Mouse (Mus musculus) myocyte (in vitro differentiated cells): ENCODE results near the gene Rpl13a.
A peak's percentile ranks its signal among the peaks of the same experiment; 100 is the strongest.

Source experiments
- MAX ChIP-seq: IDR thresholded peaks from one replicate; pipeline ENCODE4 v1.6.1; 2011; ENCODE audit warnings: low read depth, mild to moderate bottlenecking, control low read depth
- MYOD1 ChIP-seq, 3 experiments: IDR thresholded peaks; one replicate each; pipeline ENCODE4 v1.6.1; 2011; ENCODE audit warnings: control low read depth in 2 of 3, low read depth in 2 of 3, mild to moderate bottlenecking in 2 of 3, moderate library complexity in 1 of 3; ENCODE audit not compliant: insufficient read length in 2 of 3, control insufficient read depth in 1 of 3
- POLR2A ChIP-seq: IDR thresholded peaks from one replicate; pipeline ENCODE4 v1.6.1; 2011; ENCODE audit warnings: low read depth, mild to moderate bottlenecking, control low read depth, moderate library complexity; ENCODE audit not compliant: insufficient read length
- USF1 ChIP-seq: IDR thresholded peaks from one replicate; pipeline ENCODE4 v1.6.1; 2011; ENCODE audit warnings: low read depth, mild to moderate bottlenecking, control low read depth, moderate library complexity

DNA sequence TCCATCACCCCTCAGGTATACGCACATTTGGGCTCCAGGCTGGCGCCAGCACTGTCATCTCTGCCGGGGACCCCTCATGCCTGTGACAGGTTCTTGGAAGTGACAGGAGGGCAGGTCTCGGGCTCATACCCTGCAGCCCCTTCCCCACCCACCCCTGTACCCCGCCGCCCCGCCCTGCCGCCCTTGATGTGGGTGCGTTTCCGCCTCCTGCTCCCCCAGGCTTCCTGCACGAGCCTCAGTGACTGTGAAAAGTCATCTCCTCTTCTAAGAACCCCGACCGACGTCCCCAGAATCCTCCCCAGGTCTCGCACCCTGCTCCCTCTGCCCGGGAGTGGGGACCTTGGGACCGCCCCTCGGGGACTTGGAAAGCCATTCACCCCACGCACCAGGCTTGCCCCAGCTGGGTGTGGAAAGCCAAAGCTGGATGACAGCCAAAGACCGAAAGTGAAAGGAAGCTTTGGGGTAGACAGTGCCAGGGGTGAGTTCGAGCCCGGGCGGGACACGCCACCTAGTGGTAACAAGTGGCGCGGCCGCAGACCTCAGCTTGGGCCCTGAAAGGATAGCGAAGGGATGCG lies 7.5 kb upstream of the Rpl13a start, which contains the start of the genes Gm45713 and Flt3l:
- TF ChIP-seq POLR2A (peak; percentile 57), MAX (no peak), MYOD1 (IDR thresholded peaks at IDR 0.05; ENCODE audit: control insufficient read depth in 1 of 3, insufficient read length in 2 of 3, low read depth in 2 of 3) (no peak), USF1 (no peak)
